Mouse (Mus musculus) skeletal muscle tissue, adult 2 months (tissue): ENCODE data around the gene Hdac5.
"Not testable (repeated sequence)": the region's sequence is repeated elsewhere in the genome, so short reads cannot be mapped to it uniquely, and the experiment has no call there.

Source experiments
- DNase-seq: peaks from one replicate; pipeline ENCODE4 v3.0.0-alpha.2; 2012; ENCODE audit warnings: low read depth, low spot score

Gene Hdac5

GRCm38 (mm10) chr11:102185677-102186076 lies 44.3 kb downstream of the Hdac5 start:
- no peak for DNase-seq

- peak; percentile 86 for DNase-seq
These were observed 45.1 kb downstream of the Hdac5 start, which contains the start of gene Lsm12 for GRCm38 (mm10) chr11:102184646-102185495. TSS of gene Lsm12 (minus strand) at chr11:102185296.

- no peak for DNase-seq
These were observed 45.7 kb downstream of the Hdac5 start for GRCm38 (mm10) chr11:102184253-102184645.

GRCm38 (mm10) chr11:102179836-102180235 lies 50.1 kb downstream of the Hdac5 start:
- no peak for DNase-seq

GRCm38 (mm10) chr11:102168689-102169088 lies 61.3 kb downstream of the Hdac5 start:
- no peak for DNase-seq

- DNase-seq, result no peak
These were observed 62.4 kb downstream of the Hdac5 start for GRCm38 (mm10) chr11:102167539-102167938.

GRCm38 (mm10) chr11:102165971-102166722 lies 63.8 kb downstream of the Hdac5 start:
- peak; percentile 59 for DNase-seq

- peak; percentile 35 for DNase-seq
These were observed 70.2 kb downstream of the Hdac5 start for GRCm38 (mm10) chr11:102159781-102160180.

GRCm38 (mm10) chr11:102158024-102158423 lies 71.9 kb downstream of the Hdac5 start:
- DNase-seq, result not testable (repeated sequence)

GRCm38 (mm10) chr11:102156786-102157089 lies 73.2 kb downstream of the Hdac5 start:
- DNase-seq, result no peak

- DNase-seq, result peak; percentile 81
These were observed 73.8 kb downstream of the Hdac5 start, which contains the start of gene Tmem101 for GRCm38 (mm10) chr11:102156039-102156785. TSS of gene Tmem101 (minus strand) at chr11:102156404.

- DNase-seq, result no peak
These were observed 82.6 kb downstream of the Hdac5 start for GRCm38 (mm10) chr11:102147213-102147989.

- DNase-seq, result no peak
These were observed 83.4 kb downstream of the Hdac5 start for GRCm38 (mm10) chr11:102146531-102146930.

GRCm38 (mm10) chr11:102146005-102146404 lies 84.0 kb downstream of the Hdac5 start:
- no peak for DNase-seq

- no peak for DNase-seq
These were observed 84.4 kb downstream of the Hdac5 start, which contains the start of gene Nags for GRCm38 (mm10) chr11:102145471-102146001. TSS of gene Nags (plus strand) at chr11:102145513.

- no peak for DNase-seq
These were observed 85.0 kb downstream of the Hdac5 start for GRCm38 (mm10) chr11:102144957-102145470.
